Mouse (Mus musculus): Measurements from ENCODE around the gene Rtl9. TPM values are rescaled to one million over a fixed set of nuclear protein-coding genes. Genes with fewer than 3 reads are reported as not detected.

The Rtl9 gene
- total RNA-seq, 2 experiments from 2014 or later: 0.60 TPM; not detected in 1

Other genes with a start within 250 kb of the Rtl9 start
- gene Ammecr1, start 132.9 kb upstream of the Rtl9 start, total RNA-seq (2015; ENCODE audit: low replicate concordance): 38.5 and 46.1 TPM in 2 replicates
- gene Ammecr1, start 132.9 kb upstream of the Rtl9 start, total RNA-seq (2017; ENCODE audit: low replicate concordance): 34.6 and 43.8 TPM in 2 replicates

Measured in erythroblast, adult 5-6 weeks (primary cell).